Mouse (Mus musculus) thymus, postnatal 4 days (tissue): ENCODE data around the gene Lnx1.

Source experiments
- DNase-seq: peaks from one replicate; pipeline ENCODE4 v3.0.0; 2021

The Lnx1 gene

GRCm38 (mm10) chr5:74694390-74694801 is 8.3 kb downstream of the Lnx1 start:
- DNase-seq, result no peak

DNA sequence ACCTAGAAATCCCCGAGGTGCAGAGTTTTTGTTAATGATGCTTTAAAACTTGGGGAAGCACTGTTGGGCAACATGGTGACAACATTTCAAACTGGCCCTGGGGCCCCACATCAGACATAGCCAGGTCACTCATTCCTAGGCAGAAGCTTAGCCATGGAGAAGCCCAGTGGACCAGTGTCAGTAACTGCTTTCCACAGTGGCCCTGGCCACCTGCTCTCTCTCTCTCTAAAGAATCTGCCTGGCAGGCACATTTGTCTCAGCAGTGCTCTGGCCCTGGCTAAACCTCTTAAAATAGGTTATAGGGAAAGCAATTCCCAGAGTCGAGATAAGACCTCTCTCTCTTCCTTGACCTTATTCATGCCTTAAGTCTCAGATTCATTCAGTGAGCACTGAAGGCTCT is 8.9 kb downstream of the Lnx1 start:
- DNase-seq, result no peak

DNA sequence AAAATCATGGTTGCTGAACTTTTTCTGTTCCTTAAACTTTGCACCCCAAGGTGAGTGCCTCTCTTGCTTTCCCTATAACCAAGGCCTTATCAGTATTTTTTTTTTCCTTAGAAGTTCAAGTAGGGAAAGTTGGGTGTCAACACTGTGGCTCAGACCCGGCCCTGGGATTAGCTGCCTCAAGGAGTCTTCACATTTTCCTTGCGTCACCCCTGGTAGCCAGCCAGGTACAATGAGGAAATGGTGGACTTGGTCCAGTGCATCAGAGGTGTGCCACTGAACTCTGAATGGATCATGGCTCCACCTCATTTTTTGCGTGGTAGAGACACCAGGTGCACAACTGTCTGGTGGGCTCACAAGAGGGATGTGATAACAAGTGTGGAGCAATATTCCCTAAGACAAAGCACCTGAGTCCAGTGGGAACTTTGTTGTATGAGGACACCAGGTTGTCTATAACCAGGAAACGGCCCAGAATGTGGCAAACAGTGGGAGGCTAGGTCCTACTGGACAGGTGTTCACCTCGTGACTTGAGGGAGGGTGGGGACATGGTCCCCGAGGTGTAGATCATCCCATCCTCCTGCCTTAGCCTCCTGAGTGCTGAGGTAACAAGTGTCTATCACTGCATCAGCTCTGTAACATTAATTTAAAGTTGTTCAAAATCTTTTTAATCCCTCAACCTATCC is 10.2 kb downstream of the Lnx1 start:
- no peak for DNase-seq

GRCm38 (mm10) chr5:74688822-74689221 is 13.9 kb downstream of the Lnx1 start:
- no peak for DNase-seq

GRCm38 (mm10) chr5:74684944-74685343 is 17.8 kb downstream of the Lnx1 start:
- no peak for DNase-seq

GRCm38 (mm10) chr5:74683832-74684231 is 18.9 kb downstream of the Lnx1 start:
- DNase-seq, result no peak

- DNase-seq, result no peak
Measured at GRCm38 (mm10) chr5:74682735-74683134, 20.0 kb downstream of the Lnx1 start.

GRCm38 (mm10) chr5:74679631-74680030 is 23.1 kb downstream of the Lnx1 start:
- DNase-seq, result no peak

DNA sequence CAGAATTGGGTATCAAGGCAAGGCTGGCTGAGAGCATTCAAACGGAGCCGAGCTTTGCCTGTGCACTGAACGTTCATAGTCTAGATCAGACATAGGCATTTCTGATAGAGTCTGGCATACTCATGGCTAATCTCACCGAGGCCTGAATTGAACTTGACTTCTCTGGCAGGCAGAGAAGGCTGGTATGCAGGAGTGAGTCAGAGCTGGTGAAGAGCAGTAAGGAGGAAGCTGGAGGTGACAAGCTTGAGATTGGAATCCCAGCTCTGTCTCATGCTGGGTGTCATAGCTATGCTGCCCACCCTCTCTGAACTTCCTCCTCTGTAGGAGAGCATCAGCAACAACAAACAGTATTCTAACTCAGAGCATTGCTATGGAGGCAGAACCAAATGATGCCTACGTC is 24.0 kb downstream of the Lnx1 start:
- DNase-seq, result no peak

GRCm38 (mm10) chr5:74677399-74678338 is 25.0 kb downstream of the Lnx1 start:
- DNase-seq, result no peak

GRCm38 (mm10) chr5:74672556-74672955 is 30.2 kb downstream of the Lnx1 start:
- no peak for DNase-seq

DNA sequence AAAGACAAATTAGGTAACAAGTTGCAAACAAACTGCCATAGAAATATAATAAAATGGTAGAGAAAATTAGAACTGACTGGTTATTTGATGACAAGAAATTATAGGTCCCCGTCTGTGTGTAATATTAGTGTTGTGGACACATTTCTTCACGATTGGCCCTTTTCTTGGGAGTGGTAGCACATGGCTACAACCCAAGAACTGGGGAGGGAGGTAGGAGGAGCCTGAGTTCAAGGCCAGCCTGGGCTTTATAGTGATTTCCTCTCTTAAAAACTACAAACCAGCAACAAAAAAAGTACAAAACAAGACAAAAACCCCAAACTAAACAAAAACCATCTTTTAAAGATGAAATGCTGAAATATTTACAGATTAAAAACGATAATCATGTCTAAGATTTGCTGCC is 31.8 kb downstream of the Lnx1 start:
- no peak for DNase-seq

GRCm38 (mm10) chr5:74669925-74670324 is 32.8 kb downstream of the Lnx1 start:
- no peak for DNase-seq

DNA sequence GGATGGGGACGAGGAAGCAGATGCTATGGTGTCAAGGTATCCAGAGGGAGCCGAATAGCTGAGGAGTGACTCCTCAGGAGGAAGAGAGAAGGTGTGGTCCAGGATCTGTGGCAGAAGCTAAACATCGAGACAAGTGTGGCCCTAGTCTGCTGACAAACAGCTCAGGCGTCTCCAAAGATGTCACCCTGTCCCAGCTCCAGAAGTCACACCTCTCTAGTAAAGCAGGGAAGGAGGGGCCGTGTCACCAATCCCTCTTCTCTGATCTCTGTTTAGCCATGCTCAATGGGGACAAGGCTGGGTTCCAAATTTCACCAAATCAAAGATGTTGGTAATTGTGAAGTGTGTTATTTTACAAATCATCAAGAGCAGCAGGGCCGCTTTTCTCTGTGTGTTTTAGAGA is 33.8 kb downstream of the Lnx1 start:
- no peak for DNase-seq

GRCm38 (mm10) chr5:74662618-74663017 is 40.1 kb downstream of the Lnx1 start:
- no peak for DNase-seq

- DNase-seq, result no peak
Measured at GRCm38 (mm10) chr5:74661734-74662560, 40.8 kb downstream of the Lnx1 start.

DNA sequence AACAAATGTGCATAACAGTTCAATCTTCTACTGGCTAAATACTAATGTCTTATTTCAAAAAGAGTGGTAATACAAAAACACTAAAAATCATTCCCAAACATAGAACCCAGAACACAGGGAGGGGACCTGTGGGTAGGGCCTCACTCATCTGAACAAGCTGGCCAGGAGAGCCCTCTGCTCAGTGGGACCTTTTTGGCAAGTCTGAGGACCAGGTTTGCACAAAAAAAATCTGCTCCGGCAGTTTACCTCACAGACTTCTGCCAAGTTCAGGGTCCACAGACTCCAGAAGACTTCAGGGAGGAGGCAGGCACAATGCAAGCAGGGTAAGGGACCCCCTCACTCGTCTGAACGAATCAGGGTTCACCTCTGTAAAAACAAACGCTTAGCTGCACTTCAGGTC is 42.9 kb downstream of the Lnx1 start:
- no peak for DNase-seq

GRCm38 (mm10) chr5:74659281-74659680 is 43.4 kb downstream of the Lnx1 start:
- no peak for DNase-seq

- no peak for DNase-seq
Measured at GRCm38 (mm10) chr5:74657930-74658329, 44.8 kb downstream of the Lnx1 start.

DNA sequence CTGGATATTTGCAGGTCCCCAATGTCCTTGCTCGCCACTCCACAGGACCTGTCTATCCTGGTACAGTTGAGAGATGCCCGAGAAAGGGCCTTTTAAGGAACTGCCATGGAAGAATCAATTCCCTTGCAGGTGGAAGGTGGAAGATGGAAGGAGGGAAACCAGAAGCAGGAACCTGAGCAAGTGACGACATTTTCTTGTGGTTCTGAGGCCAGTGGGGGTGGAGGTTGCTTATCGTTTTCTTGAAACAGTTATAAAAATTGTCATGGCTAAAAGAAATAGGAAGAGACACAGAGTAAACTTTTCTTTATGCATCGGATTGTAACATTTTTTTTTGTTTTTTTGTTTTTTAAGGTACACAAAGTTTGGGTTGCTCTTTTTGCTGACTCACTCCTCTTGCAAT is 46.3 kb downstream of the Lnx1 start:
- no peak for DNase-seq

- DNase-seq, result no peak
Measured at GRCm38 (mm10) chr5:74654527-74654926, 48.2 kb downstream of the Lnx1 start.

GRCm38 (mm10) chr5:74653766-74654165 is 48.9 kb downstream of the Lnx1 start:
- DNase-seq, result no peak

DNA sequence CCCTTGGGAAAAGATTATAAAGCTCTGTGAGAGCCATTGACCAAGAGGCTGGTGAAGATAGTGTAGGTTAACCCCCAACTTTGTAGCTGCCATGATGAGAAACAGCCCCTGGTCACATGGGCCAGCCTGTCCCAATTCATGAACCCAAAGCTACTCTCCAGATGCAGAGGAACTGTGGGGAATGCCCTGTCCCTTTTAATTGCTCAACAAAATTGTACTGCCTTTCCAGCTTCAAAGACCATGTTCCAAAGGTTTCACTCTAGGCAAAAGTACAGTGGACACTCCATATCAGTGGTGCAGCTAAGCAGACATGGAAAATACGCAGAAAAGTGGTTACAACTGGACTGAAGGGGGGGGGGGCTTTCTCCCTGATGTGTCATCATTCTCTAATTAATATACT is 53.6 kb downstream of the Lnx1 start:
- no peak for DNase-seq
